Mouse (Mus musculus): ENCODE results near the gene Zkscan4.
A peak's percentile ranks its signal among the peaks of the same experiment; 100 is the strongest.

Gene Zkscan4

DNA sequence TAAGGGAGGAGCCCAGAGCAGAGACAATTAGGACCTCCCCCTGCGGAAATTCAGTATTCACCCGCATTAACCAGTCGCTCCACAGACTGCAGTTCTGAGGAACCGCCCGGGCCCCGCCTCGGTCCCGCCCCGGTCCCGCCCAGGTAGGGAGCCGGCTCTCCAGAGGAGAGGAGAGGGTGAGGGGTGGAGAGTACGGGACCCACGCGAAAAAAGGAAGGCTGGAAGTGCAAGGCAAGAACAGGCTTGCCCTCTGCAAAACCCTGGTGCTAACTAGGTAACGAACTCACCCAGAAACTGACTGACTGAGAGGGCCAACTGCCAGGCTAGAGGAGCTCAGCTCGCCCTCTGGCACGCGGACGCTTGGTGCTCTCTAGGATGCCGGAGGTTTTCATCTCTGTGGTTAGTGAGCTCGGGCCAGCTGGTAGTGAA is 27.5 kb downstream of the Zkscan4 start:
- peak; percentile 93 for DNase-seq (ENCODE audit: extremely low spot score)

DNA sequence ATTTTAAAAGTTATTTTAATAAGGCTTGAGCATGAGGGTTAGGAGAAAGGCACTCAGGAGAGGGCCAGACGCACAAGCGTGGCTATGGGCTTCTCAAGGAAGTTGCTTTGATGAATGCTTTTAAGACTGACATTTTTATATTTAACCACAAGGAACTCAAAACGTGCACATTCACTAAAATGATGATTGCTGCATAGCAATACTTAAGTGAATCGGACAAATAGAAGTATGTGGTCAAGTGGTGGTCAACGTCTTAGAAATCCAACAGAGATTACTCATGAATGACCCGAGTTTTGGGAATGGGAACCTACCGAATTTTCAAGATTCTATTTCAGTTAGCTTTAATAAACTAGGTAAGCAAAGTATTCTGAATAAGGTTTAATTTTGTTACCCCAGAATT is 51.4 kb downstream of the Zkscan4 start:
- peak; percentile 14 for DNase-seq (ENCODE audit: extremely low spot score)

DNA sequence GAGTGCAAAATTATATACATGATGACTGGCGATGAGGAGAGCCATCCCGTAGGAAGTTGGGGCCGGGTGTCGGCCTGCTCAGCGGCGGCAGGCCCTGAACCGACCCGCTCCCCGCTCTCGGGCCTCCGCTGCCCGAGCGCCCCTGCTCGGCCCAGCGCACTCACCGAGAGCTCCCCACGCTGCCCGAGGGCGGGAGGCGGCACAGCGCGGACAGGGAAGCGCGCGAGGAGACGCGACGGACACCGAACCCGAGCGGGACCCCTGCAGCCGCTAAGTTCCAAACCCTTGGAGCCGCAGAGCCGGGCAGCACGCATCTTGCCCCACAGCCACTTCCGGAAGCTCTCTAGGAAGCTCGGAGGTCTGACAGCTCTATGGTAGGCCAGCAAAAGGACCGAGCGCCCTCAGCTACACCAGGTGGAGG is 52.1 kb downstream of the Zkscan4 start, which contains the start of gene Zkscan8:
Gene Zkscan8, minus strand, starts transcription at position 340 of the 421 bp plus-strand sequence.
- DNase-seq (ENCODE audit: extremely low spot score): peak; percentile 93

All from embryo, embryonic 9.5 days (tissue).